Mouse (Mus musculus) lung, adult 2 months (tissue): ENCODE results near the gene Gstm6.

Source experiments
- CTCF ChIP-seq: fragments of 200-500 bp; IDR thresholded peaks from 2 replicates; pipeline ENCODE4 v1.5.1; 2011; ENCODE audit warnings: mild to moderate bottlenecking, low read length, control low read depth; ENCODE audit not compliant: insufficient read depth
- POLR2A ChIP-seq: fragments of 200-500 bp; IDR thresholded peaks from 2 replicates; pipeline ENCODE4 v1.6.1; 2011; ENCODE audit warnings: low read depth, mild to moderate bottlenecking, control low read depth, low read length, borderline replicate concordance; ENCODE audit errors: extremely low read depth

DNA sequence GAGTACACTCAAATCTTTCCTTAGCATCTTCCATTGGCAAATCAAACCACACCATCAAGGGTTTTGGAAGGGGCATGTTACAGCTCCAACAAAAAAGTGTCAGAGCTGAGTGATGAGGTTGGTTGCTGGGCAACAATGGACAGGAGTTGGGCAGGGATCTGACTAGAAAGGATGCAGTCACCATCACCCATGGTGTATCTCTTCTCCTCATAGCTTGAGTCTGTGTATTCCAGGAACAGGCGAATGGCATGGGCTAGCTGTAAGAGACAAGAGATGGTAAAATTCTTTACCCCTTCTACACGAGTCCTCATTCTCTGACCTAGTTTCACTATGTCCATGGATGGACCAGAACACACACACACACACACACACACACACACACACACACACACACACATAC, 12.4 kb downstream of the Gstm6 start:
- TF ChIP-seq POLR2A (no peak), CTCF (no peak)
